Mouse (Mus musculus) midbrain, postnatal 0 days (tissue): ENCODE data around the gene Keap1. TPM values are rescaled to one million over a fixed set of nuclear protein-coding genes. Genes with fewer than 3 reads are reported as not detected.

ENCODE experiments used
- ATAC-seq: fragments of 200-750 bp; cut with Nextera tagmentation; 2 replicates; pipeline ENCODE4 v1.8.0; 2017; ENCODE audit warnings: moderate number of reproducible peaks, mild to moderate bottlenecking, moderate TSS enrichment, moderate library complexity; ENCODE audit not compliant: low FRiP score
- DNase-seq: peaks from one replicate; pipeline ENCODE4 v3.0.0-alpha.2; 2015; ENCODE audit warnings: low spot score
- H3K27ac ChIP-seq: fragments of 300-500 bp; sonication (generic); 2 replicates; pipeline ENCODE4 v1.5.1; 2014; ENCODE audit warnings: low read depth, mild to moderate bottlenecking, low read length, mixed read lengths
- H3K27me3 ChIP-seq: fragments of 300-500 bp; sonication (generic); 2 replicates; pipeline ENCODE4 v1.6.1; 2014; ENCODE audit warnings: low read length, control low read depth, mixed read lengths; ENCODE audit not compliant: insufficient read depth
- H3K36me3 ChIP-seq: fragments of 300-500 bp; sonication (generic); 2 replicates; pipeline ENCODE4 v1.6.1; 2014; ENCODE audit warnings: low read length, control low read depth, mixed read lengths; ENCODE audit not compliant: insufficient read depth
- H3K4me1 ChIP-seq: fragments of 300-500 bp; sonication (generic); 2 replicates; pipeline ENCODE4 v1.6.1; 2014; ENCODE audit warnings: mild to moderate bottlenecking, control low read depth, antibody characterized with exemption, low read length, mixed read lengths; ENCODE audit not compliant: insufficient read depth
- H3K4me2 ChIP-seq: fragments of 300-500 bp; sonication (generic); 2 replicates; pipeline ENCODE4 v1.6.1; 2014; ENCODE audit warnings: low read depth, mild to moderate bottlenecking, low read length, mixed read lengths; ENCODE audit not compliant: poor library complexity, severe bottlenecking
- H3K4me3 ChIP-seq: fragments of 300-500 bp; sonication (generic); 2 replicates; pipeline ENCODE4 v1.5.1; 2014; ENCODE audit warnings: low read depth, mild to moderate bottlenecking, low read length, moderate library complexity
- H3K9ac ChIP-seq: fragments of 300-500 bp; sonication (generic); replicated peaks from 2 replicates; pipeline ENCODE4 v1.6.1; 2014; ENCODE audit warnings: mild to moderate bottlenecking, low read length, moderate library complexity, mixed read lengths; ENCODE audit not compliant: poor library complexity, severe bottlenecking
- H3K9me3 ChIP-seq: fragments of 300-500 bp; sonication (generic); 2 replicates; pipeline ENCODE4 v1.6.1; 2016; ENCODE audit warnings: low read length, control low read depth
- CTCF ChIP-seq: IDR thresholded peaks from 2 replicates; pipeline ENCODE4 v1.5.1; 2016; ENCODE audit warnings: antibody characterized with exemption, mild to moderate bottlenecking
- WGBS: fragments of 180-500 bp; shearing (Covaris S2); extraction: QIAGEN DNeasy Blood & Tissue Kit; methylation state at CpG from one replicate; pipeline ENCODE4 v1.1.7; 2014; 5-methylcytosine and 5-hydroxymethylcytosine counted together
- polyA plus RNA-seq: library from polyadenylated mRNA; unstranded; fragments of >200 nt; fragmentation: Nextera tagmentation; extraction: Ambion mirVana; gene quantifications from 2 replicates; pipeline ENCODE4 v1.2.1, GENCODE M21; 2015
- total RNA-seq: library from RNA; depleted of rRNA; stranded (reverse); fragments of >200 nt; gene quantifications from 2 replicates; pipeline ENCODE4 v1.2.3, GENCODE M21; 2014

The Keap1 gene
- total and polyA plus RNA-seq, 2 experiments from 2014 or later: 60.6 to 89.7 TPM

GRCm38 (mm10) chr9:21221383-21221929 lies 17.7 kb downstream of the Keap1 start:
- no peak for ATAC-seq
- no peaks in the 10 kb centered on the region; the same call in 1 of the 2 replicates for H3K4me1 ChIP-seq
- 22% methylated on average over 7 of the region's 7 CpGs for WGBS
- peak; percentile 69 for TF ChIP-seq CTCF
- H3K9ac ChIP-seq: no peak overlapping the region
- H3K9me3 ChIP-seq: no peaks in the 10 kb centered on the region
- no peak overlapping the region for H3K4me2 ChIP-seq
- DNase-seq: peak; percentile 78
- no peaks in the 10 kb centered on the region for H3K27me3 ChIP-seq
- H3K36me3 ChIP-seq: no peaks in the 10 kb centered on the region
- H3K27ac ChIP-seq: no peak overlapping the region
- H3K4me3 ChIP-seq: no peak overlapping the region

GRCm38 (mm10) chr9:21220490-21221382 lies 18.4 kb downstream of the Keap1 start:
- no peaks in the 10 kb centered on the region for H3K36me3 ChIP-seq
- peak overlapping the region; percentile 35 for H3K4me2 ChIP-seq
- ATAC-seq: peak; percentile 85
- no peaks in the 10 kb centered on the region; the same call in 1 of the 2 replicates for H3K4me1 ChIP-seq
- 17% methylated on average over 21 of the region's 21 CpGs for WGBS
- no peak overlapping the region for H3K9ac ChIP-seq
- H3K9me3 ChIP-seq: no peaks in the 10 kb centered on the region
- peak overlapping the region; percentile 18; the same call in 1 of the 2 replicates for H3K4me3 ChIP-seq
- no peak overlapping the region for H3K27ac ChIP-seq
- peak; percentile 96 for TF ChIP-seq CTCF
- no peaks in the 10 kb centered on the region for H3K27me3 ChIP-seq
- peak; percentile 96 for DNase-seq

- 50% methylated on average over 3 of the region's 3 CpGs for WGBS
- H3K27me3 ChIP-seq: no peaks in the 10 kb centered on the region
- ATAC-seq (no peak), DNase-seq (no peak)
- no peaks in the 10 kb centered on the region for H3K36me3 ChIP-seq
- H3K27ac ChIP-seq: no peak overlapping the region
- TF ChIP-seq CTCF: peak; percentile 38
- no peaks in the 10 kb centered on the region for H3K9me3 ChIP-seq
- H3K4me3 ChIP-seq: no peak overlapping the region
- H3K4me2 ChIP-seq: no peak overlapping the region
- no peak overlapping the region for H3K9ac ChIP-seq
- no peaks in the 10 kb centered on the region; the same call in 1 of the 2 replicates for H3K4me1 ChIP-seq
Observed at GRCm38 (mm10) chr9:21219820-21220219, 19.3 kb downstream of the Keap1 start.

DNA sequence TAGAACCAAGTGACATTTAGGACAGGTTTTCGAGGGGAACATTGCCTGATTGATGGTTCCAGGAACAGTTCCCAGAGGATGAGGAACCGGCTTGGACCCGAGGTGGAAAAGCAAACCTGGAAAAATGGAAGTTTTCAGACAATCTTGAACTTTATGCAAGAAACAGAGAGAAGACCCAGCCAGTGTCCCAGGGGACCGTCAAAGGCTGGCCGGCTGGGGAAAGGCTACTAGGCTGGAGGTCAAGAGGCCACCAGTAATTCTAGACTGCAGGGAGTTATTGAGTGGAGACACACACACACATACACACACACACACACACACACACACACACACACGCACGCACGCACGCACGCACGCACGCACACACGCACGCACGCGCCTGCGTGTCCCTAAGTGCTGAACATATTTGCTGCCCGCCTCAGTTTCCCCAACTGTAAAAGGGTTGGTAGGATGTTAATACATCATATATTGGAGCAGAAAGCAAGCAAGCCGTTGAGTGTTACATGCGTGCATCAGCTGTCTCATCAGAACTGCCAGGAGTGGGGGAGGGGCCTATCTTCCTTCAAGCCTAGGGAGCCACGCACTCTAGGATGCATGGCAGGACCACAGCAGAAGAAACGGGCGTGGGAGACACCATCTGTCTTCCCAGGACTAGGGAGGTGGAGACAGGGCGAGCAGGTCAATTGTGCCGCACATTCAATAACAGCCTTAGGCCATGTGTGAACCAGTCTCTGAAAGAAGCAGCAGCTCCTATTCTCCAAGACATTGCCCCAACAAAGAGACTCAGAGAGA lies 22.9 kb downstream of the Keap1 start:
- TF ChIP-seq CTCF: no peak
- Histone ChIP-seq H3K9me3 (no peaks in the 10 kb centered on the region), H3K4me2 (no peak overlapping the region), H3K4me3 (no peak overlapping the region), H3K9ac (no peak overlapping the region), H3K4me1 (no peaks in the 10 kb centered on the region; the same call in 1 of the 2 replicates), H3K27ac (no peak overlapping the region), H3K36me3 (peaks cover 8% of the 10 kb centered on the region; the same call in 1 of the 2 replicates), H3K27me3 (no peaks in the 10 kb centered on the region)
- ATAC-seq (no peak), DNase-seq (no peak)
- 68% methylated on average over 25 of the region's 25 CpGs for WGBS

GRCm38 (mm10) chr9:21213617-21214190 lies 25.5 kb downstream of the Keap1 start:
- no peak overlapping the region for H3K4me2 ChIP-seq
- TF ChIP-seq CTCF: peak; percentile 65
- 50% methylated on average over 7 of the region's 7 CpGs for WGBS
- H3K27me3 ChIP-seq: no peaks in the 10 kb centered on the region
- H3K9ac ChIP-seq: no peak overlapping the region
- H3K36me3 ChIP-seq: peaks cover 18% of the 10 kb centered on the region; the same call in 1 of the 2 replicates
- no peak overlapping the region for H3K4me3 ChIP-seq
- no peak overlapping the region for H3K27ac ChIP-seq
- DNase-seq (no peak), ATAC-seq (no peak)
- no peaks in the 10 kb centered on the region for H3K4me1 ChIP-seq
- H3K9me3 ChIP-seq: no peaks in the 10 kb centered on the region
